Mouse (Mus musculus) R1 (cell line): Measurements from ENCODE around the gene Slc29a2.
A peak's percentile ranks its signal among the peaks of the same experiment; 100 is the strongest.

Experiments
- DNase-seq: peaks from one replicate; pipeline ENCODE4 v3.0.0-alpha.2; 2018; ENCODE audit warnings: low read depth, low spot score

Slc29a2 gene

GRCm38 (mm10) chr19:5023621-5024479, at the start of gene Slc29a2:
TSS of gene Slc29a2 (plus strand) at chr19:5023860.
- peak; percentile 97 for DNase-seq

DNA sequence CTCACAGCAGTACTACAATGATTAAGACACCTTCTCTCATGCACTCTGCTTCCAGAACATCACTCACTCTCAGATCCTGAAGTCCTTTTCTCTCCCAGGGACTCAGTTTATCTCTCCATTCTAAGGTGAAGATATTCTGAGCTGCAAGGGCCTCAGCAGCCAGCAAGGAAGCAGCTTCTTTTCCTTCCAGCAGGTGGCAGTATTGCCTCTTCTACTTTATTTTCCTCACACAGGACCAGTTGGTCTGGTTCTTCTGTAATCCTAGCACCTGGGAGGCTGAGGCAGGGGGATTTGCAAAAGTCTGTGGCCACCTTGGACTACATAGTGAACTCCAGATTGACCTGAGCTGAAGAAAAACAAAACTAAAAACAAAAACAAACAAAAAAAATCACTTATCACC, 41.9 kb upstream of the Slc29a2 start:
- peak; percentile 79 for DNase-seq

DNA sequence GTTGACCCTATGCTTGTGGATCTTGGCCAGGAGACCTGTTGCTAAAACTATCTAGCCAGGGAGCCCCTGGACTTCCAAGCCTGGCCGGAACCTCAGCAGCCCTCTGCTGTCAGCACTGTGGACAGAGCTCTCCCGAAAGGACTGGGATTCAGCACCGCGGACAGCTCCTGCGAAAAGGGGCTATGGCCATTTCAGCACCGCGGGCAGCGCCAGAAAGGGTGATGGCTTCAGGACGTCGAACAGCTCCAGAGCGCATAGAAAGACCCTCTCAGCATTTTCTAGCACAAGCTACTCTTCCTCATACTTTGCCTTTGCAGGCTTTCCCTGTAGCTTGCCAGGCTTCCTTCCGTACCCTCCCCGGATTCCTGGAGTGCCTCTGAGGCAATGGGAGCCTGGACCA, 34.6 kb upstream of the Slc29a2 start:
- peak; percentile 90 for DNase-seq

DNA sequence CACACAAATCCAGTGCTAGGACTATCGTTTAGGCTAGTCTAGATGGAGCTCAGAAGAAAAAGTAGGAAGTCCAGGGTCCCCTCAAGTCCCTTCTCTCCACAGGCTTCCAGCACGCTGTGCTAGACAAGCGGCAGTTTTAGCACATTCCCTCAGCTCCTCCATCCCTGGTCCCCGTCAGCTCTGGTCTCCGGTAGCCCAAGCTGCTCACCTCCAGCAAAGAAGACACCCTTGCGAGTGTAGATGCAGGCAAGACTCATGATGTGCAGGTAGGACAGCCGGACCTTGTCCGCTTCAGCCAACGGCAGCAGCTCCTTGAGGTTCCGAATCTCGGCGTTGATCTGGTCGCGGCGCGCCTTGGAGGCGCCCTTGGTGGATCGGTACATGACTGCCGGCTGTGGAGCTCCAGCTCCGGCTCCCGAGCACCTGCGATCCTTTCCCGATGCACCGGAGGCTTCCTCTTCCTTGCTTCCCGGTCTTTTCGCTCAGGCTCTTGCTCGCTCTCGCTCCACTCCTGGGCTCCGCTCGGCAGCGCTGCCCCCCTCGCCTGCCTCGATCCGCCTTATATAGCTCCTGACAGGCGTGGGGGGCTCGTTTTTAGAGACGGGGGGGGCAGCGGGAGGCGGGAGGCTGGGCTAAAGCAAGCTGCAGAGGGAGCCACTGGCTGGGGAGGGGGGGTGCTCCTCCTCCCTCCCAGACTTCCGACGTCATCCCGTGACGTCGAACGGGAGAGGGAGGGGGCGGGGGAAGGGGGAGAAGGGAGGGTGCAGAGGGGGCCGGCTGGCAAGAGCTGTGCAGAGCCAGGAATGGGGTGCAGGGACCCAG, 34.0 kb upstream of the Slc29a2 start:
- DNase-seq = no peak

DNA sequence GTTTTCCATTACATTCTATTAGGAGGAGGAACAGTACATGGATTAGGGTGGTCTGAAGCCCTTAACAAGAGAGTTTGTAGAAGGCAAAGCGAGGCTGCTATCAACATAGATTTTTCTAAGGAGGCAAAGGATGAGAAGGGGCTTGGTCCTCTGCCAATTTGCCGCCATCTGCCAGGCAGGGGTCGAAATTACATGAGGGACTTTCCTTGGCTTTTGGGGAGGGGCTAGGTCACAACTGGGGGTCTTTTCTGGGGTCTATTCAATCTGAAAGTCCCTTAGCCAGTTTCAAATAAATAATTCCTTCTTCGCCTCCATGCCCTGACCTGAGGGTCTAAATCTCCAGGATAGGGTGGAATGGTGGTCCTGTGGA, 33.4 kb upstream of the Slc29a2 start, which contains the start of gene Npas4:
TSS of gene Npas4 (minus strand) at position 61 of the 370 bp plus-strand sequence.
- no peak for DNase-seq

GRCm38 (mm10) chr19:4990716-4991115, 32.9 kb upstream of the Slc29a2 start:
- DNase-seq = peak; percentile 47

DNA sequence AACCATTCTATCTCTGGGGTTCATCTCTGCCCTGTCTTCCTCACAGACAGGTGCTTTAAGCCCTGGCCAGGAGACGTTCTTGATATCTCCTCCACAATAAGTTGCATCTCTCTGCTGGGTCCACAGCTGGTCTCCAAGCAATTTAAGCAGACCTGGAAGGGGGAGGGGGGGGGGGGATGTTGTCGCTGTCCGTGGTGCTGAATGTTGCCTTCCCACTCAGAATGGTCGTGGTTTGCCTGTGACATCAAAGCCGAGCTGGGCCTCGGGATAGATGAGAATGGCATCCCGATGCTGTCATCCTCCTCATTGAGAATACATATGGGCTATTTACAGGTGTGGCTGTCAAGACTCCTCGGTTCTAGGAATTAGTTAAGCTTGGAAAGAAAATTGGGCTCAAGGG, 31.3 kb upstream of the Slc29a2 start:
- DNase-seq = peak; percentile 32

GRCm38 (mm10) chr19:4992904-4993303, 30.8 kb upstream of the Slc29a2 start:
- peak; percentile 35 for DNase-seq

DNA sequence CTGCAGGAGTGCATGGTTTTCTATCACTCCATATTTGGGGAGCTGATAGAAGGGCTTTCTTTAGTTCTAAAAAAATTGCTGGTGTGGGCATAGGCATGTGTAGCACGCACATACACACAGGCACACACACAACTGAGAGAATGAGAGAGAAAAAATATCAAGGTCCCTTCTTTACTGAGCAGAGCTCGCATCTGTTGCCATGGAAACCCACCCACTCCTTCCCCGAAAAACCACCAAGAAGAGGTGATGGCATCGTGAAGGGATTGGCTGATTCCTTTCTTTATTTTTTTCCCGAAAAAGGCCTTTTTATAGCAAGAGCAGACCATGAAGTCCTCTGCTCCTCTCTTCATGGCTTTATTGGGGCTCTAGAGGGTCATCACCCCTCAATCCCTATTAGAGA, 29.6 kb upstream of the Slc29a2 start:
- DNase-seq = no peak

GRCm38 (mm10) chr19:4999445-5000140, 24.1 kb upstream of the Slc29a2 start:
- no peak for DNase-seq

GRCm38 (mm10) chr19:5001666-5002406, 21.8 kb upstream of the Slc29a2 start:
- peak; percentile 93 for DNase-seq

- peak; percentile 66 for DNase-seq
Measured at GRCm38 (mm10) chr19:5003644-5004043, 20.0 kb upstream of the Slc29a2 start.

DNA sequence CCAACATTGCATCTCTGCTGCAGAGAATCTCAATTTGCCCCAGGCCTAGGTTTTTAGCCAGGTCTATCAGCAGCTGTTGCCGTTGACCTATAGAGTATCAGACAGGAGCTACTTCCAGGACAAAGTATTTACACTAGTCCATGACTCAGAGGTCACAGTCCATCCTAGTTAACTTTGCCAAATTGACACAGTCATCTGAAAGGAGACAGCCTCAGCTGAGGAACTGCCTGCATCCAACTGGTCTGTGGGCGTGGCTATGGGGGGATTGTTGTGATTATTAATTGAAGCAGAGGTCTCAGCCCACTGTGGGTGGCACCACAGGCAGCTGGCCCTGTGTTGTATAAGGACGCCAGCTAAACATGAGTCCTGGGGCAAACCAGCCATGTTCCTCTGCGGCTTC, 18.7 kb upstream of the Slc29a2 start:
- DNase-seq = no peak

DNA sequence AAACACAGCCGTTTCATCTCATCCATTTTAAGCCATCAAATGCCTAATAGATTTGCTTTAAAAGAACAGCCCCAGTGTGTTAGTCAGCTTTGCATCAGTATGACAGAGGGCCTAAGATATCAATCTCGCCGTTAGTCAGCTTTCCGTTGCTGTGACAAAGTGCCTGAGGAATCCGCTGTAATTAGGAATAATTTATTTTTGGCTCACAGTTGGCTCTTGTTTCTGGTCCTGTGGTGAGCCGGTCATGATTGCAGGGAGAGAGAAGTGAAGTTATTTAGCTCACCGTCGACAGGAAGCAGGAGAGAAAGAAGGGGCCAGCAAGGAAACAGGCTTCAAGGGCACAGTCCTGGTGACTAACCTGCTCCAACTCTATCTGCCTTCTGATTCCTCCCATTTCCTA, 10.5 kb upstream of the Slc29a2 start:
- DNase-seq = no peak

GRCm38 (mm10) chr19:5014961-5015398, 8.7 kb upstream of the Slc29a2 start:
- peak; percentile 94 for DNase-seq

DNA sequence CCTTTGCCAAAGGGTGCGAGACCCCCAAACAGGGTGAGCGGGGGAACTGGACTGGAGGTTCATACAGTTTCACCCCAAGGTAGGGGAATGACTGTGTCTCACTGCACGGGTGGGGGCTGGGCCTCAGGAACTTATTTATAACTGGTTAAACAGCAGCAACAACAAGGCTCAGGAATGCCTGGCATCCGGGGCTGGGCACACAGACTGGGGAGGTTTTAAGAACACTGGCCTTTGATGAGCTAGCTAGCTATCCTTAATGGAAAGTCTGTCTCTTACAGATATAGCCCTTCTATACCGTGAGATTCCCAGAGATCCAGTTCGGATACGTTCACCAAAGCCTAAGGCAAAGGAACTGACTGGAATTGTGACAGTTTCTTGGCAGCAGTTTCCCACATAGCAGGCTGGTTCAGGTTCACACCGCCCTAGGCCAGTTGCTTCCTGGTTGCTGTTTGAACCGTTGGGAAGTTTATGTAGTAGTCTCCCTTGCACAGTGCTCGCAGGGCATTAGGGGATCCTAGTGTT, 7.4 kb upstream of the Slc29a2 start:
- DNase-seq = peak; percentile 91

- DNase-seq = peak; percentile 92
Measured at GRCm38 (mm10) chr19:5016782-5017181, 6.9 kb upstream of the Slc29a2 start.

GRCm38 (mm10) chr19:5017611-5018010, 6.0 kb upstream of the Slc29a2 start:
- no peak for DNase-seq

- no peak for DNase-seq
Measured at GRCm38 (mm10) chr19:5018191-5018590, 5.5 kb upstream of the Slc29a2 start.

DNA sequence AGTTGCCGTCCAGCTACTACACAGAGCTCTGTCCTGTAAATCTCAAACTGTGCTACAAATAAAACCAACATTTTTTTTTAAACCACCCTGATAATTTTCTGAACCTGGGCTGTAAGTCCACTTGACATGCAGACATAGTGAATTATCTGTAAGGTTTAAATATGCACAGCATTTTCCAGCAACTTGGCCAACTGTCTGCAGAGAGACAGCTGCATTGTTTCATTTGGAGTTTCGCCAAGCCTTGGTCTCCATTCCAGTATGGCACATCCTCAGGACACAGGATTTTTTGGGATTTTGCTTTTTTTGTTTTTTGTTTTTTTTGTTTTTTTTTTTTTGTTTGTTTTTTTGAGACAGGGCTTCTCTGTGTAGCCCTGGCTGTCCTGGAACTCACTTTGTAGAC, 2.2 kb upstream of the Slc29a2 start:
- no peak for DNase-seq

GRCm38 (mm10) chr19:5026111-5026510, 2.5 kb downstream of the Slc29a2 start:
- no peak for DNase-seq
